Mouse (Mus musculus): ENCODE measurements around the gene Mmrn2. TPM values are rescaled to one million over a fixed set of nuclear protein-coding genes. Genes with fewer than 3 reads are reported as not detected.
A peak's percentile ranks its signal among the peaks of the same experiment; 100 is the strongest.

Gene Mmrn2
- polyA plus RNA-seq, 1 experiment = 5.0 TPM

GRCm38 (mm10) chr14:34372646-34373045 lies 2.6 kb upstream of the Mmrn2 start:
- peaks cover 11% of the 10 kb centered on the region for H3K4me1 ChIP-seq (ENCODE audit: control insufficient read depth, insufficient read depth, insufficient read length, low read length)
- H3K4me3 ChIP-seq (ENCODE audit: insufficient read depth, low read depth, low read length) = no peak overlapping the region; the same call in 1 of the 2 replicates
- no peak overlapping the region for H3K27ac ChIP-seq (replicated peaks; ENCODE audit: low read depth, low read length)

- Histone ChIP-seq H3K4me3 (ENCODE audit: insufficient read depth, low read depth, low read length) (peak overlapping the region; percentile 32), H3K4me1 (ENCODE audit: control insufficient read depth, insufficient read depth, insufficient read length, low read length) (peaks cover 18% of the 10 kb centered on the region), H3K27ac (replicated peaks; ENCODE audit: low read depth, low read length) (0 out of 2 replicates have a peak overlapping the region, but pooled peaks have one; percentile 13)
Measured at GRCm38 (mm10) chr14:34373581-34373980, 1.7 kb upstream of the Mmrn2 start.

- peaks cover 21% of the 10 kb centered on the region for H3K4me1 ChIP-seq (ENCODE audit: control insufficient read depth, insufficient read depth, insufficient read length, low read length)
- H3K4me3 ChIP-seq (ENCODE audit: insufficient read depth, low read depth, low read length) = peak within 1 kb of the TSS; percentile 76
- H3K27ac ChIP-seq (replicated peaks; ENCODE audit: low read depth, low read length) = peak within 1 kb of the TSS; percentile 97
Measured at GRCm38 (mm10) chr14:34374577-34374976, 688 bp upstream of the Mmrn2 start, which contains the start of gene Sncg. Sncg (minus strand) TSS chr14:34374789.

GRCm38 (mm10) chr14:34375941-34376340 lies 676 bp downstream of the Mmrn2 start:
- Histone ChIP-seq H3K4me1 (ENCODE audit: control insufficient read depth, insufficient read depth, insufficient read length, low read length) (peaks cover 21% of the 10 kb centered on the region), H3K27ac (replicated peaks; ENCODE audit: low read depth, low read length) (peak overlapping the region; percentile 97), H3K4me3 (ENCODE audit: insufficient read depth, low read depth, low read length) (peak overlapping the region; percentile 76)

GRCm38 (mm10) chr14:34377121-34377520 lies 1.9 kb downstream of the Mmrn2 start:
- H3K4me3 ChIP-seq (ENCODE audit: insufficient read depth, low read depth, low read length) = peak overlapping the region; percentile 76
- peak overlapping the region; percentile 97 for H3K27ac ChIP-seq (replicated peaks; ENCODE audit: low read depth, low read length)
- H3K4me1 ChIP-seq (ENCODE audit: control insufficient read depth, insufficient read depth, insufficient read length, low read length) = peaks cover 19% of the 10 kb centered on the region

GRCm38 (mm10) chr14:34378560-34379331 lies 3.5 kb downstream of the Mmrn2 start:
- Histone ChIP-seq H3K4me3 (ENCODE audit: insufficient read depth, low read depth, low read length) (peak overlapping the region; percentile 76), H3K27ac (replicated peaks; ENCODE audit: low read depth, low read length) (peak overlapping the region; percentile 97), H3K4me1 (ENCODE audit: control insufficient read depth, insufficient read depth, insufficient read length, low read length) (peaks cover 19% of the 10 kb centered on the region)

GRCm38 (mm10) chr14:34382921-34383704 lies 7.8 kb downstream of the Mmrn2 start:
- Histone ChIP-seq H3K4me3 (ENCODE audit: insufficient read depth, low read depth, low read length) (no peak overlapping the region), H3K27ac (replicated peaks; ENCODE audit: low read depth, low read length) (peak overlapping the region; percentile 48), H3K4me1 (ENCODE audit: control insufficient read depth, insufficient read depth, insufficient read length, low read length) (peaks cover 6% of the 10 kb centered on the region)

GRCm38 (mm10) chr14:34393295-34393694 lies 18.0 kb downstream of the Mmrn2 start:
- H3K4me1 ChIP-seq (ENCODE audit: control insufficient read depth, insufficient read depth, insufficient read length, low read length) = peaks cover 12% of the 10 kb centered on the region
- H3K27ac ChIP-seq (replicated peaks; ENCODE audit: low read depth, low read length) = no peak overlapping the region
- no peak overlapping the region for H3K4me3 ChIP-seq (ENCODE audit: insufficient read depth, low read depth, low read length)

GRCm38 (mm10) chr14:34397871-34398270 lies 22.6 kb downstream of the Mmrn2 start:
- Histone ChIP-seq H3K27ac (replicated peaks; ENCODE audit: low read depth, low read length) (no peak overlapping the region), H3K4me3 (ENCODE audit: insufficient read depth, low read depth, low read length) (no peak overlapping the region), H3K4me1 (ENCODE audit: control insufficient read depth, insufficient read depth, insufficient read length, low read length) (peaks cover 12% of the 10 kb centered on the region)

GRCm38 (mm10) chr14:34398901-34399300 lies 23.6 kb downstream of the Mmrn2 start:
- Histone ChIP-seq H3K4me1 (ENCODE audit: control insufficient read depth, insufficient read depth, insufficient read length, low read length) (peaks cover 12% of the 10 kb centered on the region), H3K4me3 (ENCODE audit: insufficient read depth, low read depth, low read length) (no peak overlapping the region), H3K27ac (replicated peaks; ENCODE audit: low read depth, low read length) (no peak overlapping the region)

GRCm38 (mm10) chr14:34399301-34399700 lies 24.0 kb downstream of the Mmrn2 start:
- Histone ChIP-seq H3K4me1 (ENCODE audit: control insufficient read depth, insufficient read depth, insufficient read length, low read length) (peaks cover 12% of the 10 kb centered on the region), H3K27ac (replicated peaks; ENCODE audit: low read depth, low read length) (no peak overlapping the region), H3K4me3 (ENCODE audit: insufficient read depth, low read depth, low read length) (no peak overlapping the region)

GRCm38 (mm10) chr14:34400021-34400420 lies 24.8 kb downstream of the Mmrn2 start:
- Histone ChIP-seq H3K4me3 (ENCODE audit: insufficient read depth, low read depth, low read length) (no peak overlapping the region), H3K4me1 (ENCODE audit: control insufficient read depth, insufficient read depth, insufficient read length, low read length) (peaks cover 12% of the 10 kb centered on the region), H3K27ac (replicated peaks; ENCODE audit: low read depth, low read length) (no peak overlapping the region)

- Histone ChIP-seq H3K4me3 (ENCODE audit: insufficient read depth, low read depth, low read length) (no peak overlapping the region), H3K4me1 (ENCODE audit: control insufficient read depth, insufficient read depth, insufficient read length, low read length) (peaks cover 7% of the 10 kb centered on the region), H3K27ac (replicated peaks; ENCODE audit: low read depth, low read length) (no peak overlapping the region)
Measured at GRCm38 (mm10) chr14:34401135-34401534, 25.9 kb downstream of the Mmrn2 start.

GRCm38 (mm10) chr14:34402871-34403270 lies 27.6 kb downstream of the Mmrn2 start:
- H3K4me1 ChIP-seq (ENCODE audit: control insufficient read depth, insufficient read depth, insufficient read length, low read length) = peaks cover 3% of the 10 kb centered on the region; the same call in 1 of the 2 replicates
- H3K4me3 ChIP-seq (ENCODE audit: insufficient read depth, low read depth, low read length) = no peak overlapping the region
- H3K27ac ChIP-seq (replicated peaks; ENCODE audit: low read depth, low read length) = no peak overlapping the region

- Histone ChIP-seq H3K27ac (replicated peaks; ENCODE audit: low read depth, low read length) (no peak overlapping the region), H3K4me3 (ENCODE audit: insufficient read depth, low read depth, low read length) (no peak overlapping the region), H3K4me1 (ENCODE audit: control insufficient read depth, insufficient read depth, insufficient read length, low read length) (no peaks in the 10 kb centered on the region)
Measured at GRCm38 (mm10) chr14:34403424-34403823, 28.2 kb downstream of the Mmrn2 start.

All from brown adipose tissue, adult 24 weeks (tissue).